Mouse (Mus musculus) embryo, embryonic 11.5 days (tissue): ENCODE data around the gene Vps13d.
"Not testable (repeated sequence)": the region's sequence is repeated elsewhere in the genome, so short reads cannot be mapped to it uniquely, and the experiment has no call there.

ENCODE experiments used
- DNase-seq: peaks from one replicate; pipeline ENCODE4 v3.0.0-alpha.2; 2012; ENCODE audit warnings: low read depth, low spot score

Vps13d gene

GRCm38 (mm10) chr4:145211076-145211475 lies 16.3 kb upstream of the Vps13d start:
- DNase-seq = no peak

- DNase-seq = no peak
Measured at GRCm38 (mm10) chr4:145210564-145210963, 15.8 kb upstream of the Vps13d start.

- DNase-seq = no peak
Measured at GRCm38 (mm10) chr4:145209690-145210088, 14.9 kb upstream of the Vps13d start.

GRCm38 (mm10) chr4:145209076-145209689 lies 14.4 kb upstream of the Vps13d start:
- no peak for DNase-seq

- DNase-seq = no peak
Measured at GRCm38 (mm10) chr4:145207718-145208371, 13.0 kb upstream of the Vps13d start.

GRCm38 (mm10) chr4:145204779-145205178 lies 10.0 kb upstream of the Vps13d start:
- DNase-seq = no peak

- no peak for DNase-seq
Measured at GRCm38 (mm10) chr4:145203305-145203704, 8.5 kb upstream of the Vps13d start.

- DNase-seq = no peak
Measured at GRCm38 (mm10) chr4:145201424-145201823, 6.6 kb upstream of the Vps13d start.

- no peak for DNase-seq
Measured at GRCm38 (mm10) chr4:145199982-145200699, 5.3 kb upstream of the Vps13d start.

- no peak for DNase-seq
Measured at GRCm38 (mm10) chr4:145196586-145196985, 1.8 kb upstream of the Vps13d start.

GRCm38 (mm10) chr4:145195172-145195571 lies 367 bp upstream of the Vps13d start:
- DNase-seq = no peak

- DNase-seq = no peak
Measured at GRCm38 (mm10) chr4:145193991-145194511, 754 bp downstream of the Vps13d start.

GRCm38 (mm10) chr4:145193406-145193805 lies 1.4 kb downstream of the Vps13d start:
- no peak for DNase-seq

GRCm38 (mm10) chr4:145192686-145193085 lies 2.1 kb downstream of the Vps13d start:
- no peak for DNase-seq

GRCm38 (mm10) chr4:145188561-145188960 lies 6.2 kb downstream of the Vps13d start:
- DNase-seq = no peak

- no peak for DNase-seq
Measured at GRCm38 (mm10) chr4:145187619-145188018, 7.2 kb downstream of the Vps13d start.

GRCm38 (mm10) chr4:145178918-145179549 lies 15.8 kb downstream of the Vps13d start:
- DNase-seq = no peak

GRCm38 (mm10) chr4:145165542-145165941 lies 29.3 kb downstream of the Vps13d start:
- DNase-seq = not testable (repeated sequence)

- DNase-seq = no peak
Measured at GRCm38 (mm10) chr4:145164111-145164510, 30.7 kb downstream of the Vps13d start.

- DNase-seq = no peak
Measured at GRCm38 (mm10) chr4:145161243-145161642, 33.6 kb downstream of the Vps13d start.

- DNase-seq = peak; percentile 34
Measured at GRCm38 (mm10) chr4:145155956-145156355, 38.8 kb downstream of the Vps13d start.

GRCm38 (mm10) chr4:145151103-145151486 lies 43.7 kb downstream of the Vps13d start:
- DNase-seq = no peak
